Mouse (Mus musculus) erythroblast, embryonic 14.5 days (primary cell): ENCODE results near the gene Pik3r6.

ENCODE experiments used
- GATA1 ChIP-seq: IDR thresholded peaks from 2 replicates; pipeline ENCODE4 v1.6.1; 2012; ENCODE audit warnings: low read length, inconsistent platforms, mixed read lengths
- TAL1 ChIP-seq: IDR thresholded peaks from 3 replicates; pipeline ENCODE4 v1.6.1; 2012; ENCODE audit warnings: low read length, inconsistent platforms, mixed read lengths

GRCm38 (mm10) chr11:68519362-68519761, 16.5 kb downstream of the Pik3r6 start:
- TF ChIP-seq TAL1 = no peak
- no peak for TF ChIP-seq GATA1
